Mouse (Mus musculus) lung, postnatal 0 days (tissue): ENCODE measurements at regions not wholly inside any gene's neighbourhood (a gene's known extent, or its start where the extent isn't known, plus 50 kb on each side); places are given as distances from the start of the nearest gene placed in this dataset.

Source experiments
- ATAC-seq: fragments of 200-750 bp; cut with Nextera tagmentation; 2 replicates; pipeline ENCODE4 v1.8.0; 2017; ENCODE audit warnings: moderate library complexity
- DNase-seq: peaks from one replicate; pipeline ENCODE4 v3.0.0-alpha.2; 2016; ENCODE audit warnings: low spot score
- H3K27ac ChIP-seq: fragments of 300-500 bp; sonication (generic); 2 replicates; pipeline ENCODE4 v1.5.1; 2014; ENCODE audit warnings: antibody characterized with exemption, mild to moderate bottlenecking, low read length, mixed read lengths
- H3K27me3 ChIP-seq: fragments of 300-500 bp; sonication (generic); replicated peaks from 2 replicates; pipeline ENCODE4 v1.6.1; 2014; ENCODE audit warnings: low read length, mixed read lengths; ENCODE audit not compliant: insufficient read depth
- H3K36me3 ChIP-seq: fragments of 300-500 bp; sonication (generic); 2 replicates; pipeline ENCODE4 v1.6.1; 2014; ENCODE audit warnings: low read length, mixed read lengths; ENCODE audit not compliant: insufficient read depth
- H3K4me1 ChIP-seq: fragments of 300-500 bp; sonication (generic); 2 replicates; pipeline ENCODE4 v1.6.1; 2014; ENCODE audit warnings: antibody characterized with exemption, low read depth, low read length, mixed read lengths; ENCODE audit not compliant: insufficient read depth
- H3K4me2 ChIP-seq: fragments of 300-500 bp; sonication (generic); replicated peaks from 2 replicates; pipeline ENCODE4 v1.6.1; 2014; ENCODE audit warnings: low read depth, mild to moderate bottlenecking, low read length, moderate library complexity, mixed read lengths
- H3K4me3 ChIP-seq: fragments of 300-500 bp; sonication (generic); 2 replicates; pipeline ENCODE4 v1.5.1; 2014; ENCODE audit warnings: low read depth, low read length
- H3K9ac ChIP-seq: fragments of 300-500 bp; sonication (generic); replicated peaks from 2 replicates; pipeline ENCODE4 v1.6.1; 2014; ENCODE audit warnings: low read depth, mild to moderate bottlenecking
- H3K9me3 ChIP-seq: fragments of 300-500 bp; sonication (generic); 2 replicates; pipeline ENCODE4 v1.6.1; 2016; ENCODE audit warnings: low read length, mixed read lengths
- CTCF ChIP-seq: IDR thresholded peaks from 2 replicates; pipeline ENCODE4 v1.5.1; 2016; ENCODE audit warnings: antibody characterized with exemption, mild to moderate bottlenecking
- EP300 ChIP-seq: IDR thresholded peaks from 2 replicates; pipeline ENCODE4 v1.6.1; 2016; ENCODE audit warnings: antibody characterized with exemption, mild to moderate bottlenecking, control low read depth
- WGBS: fragments of 180-500 bp; shearing (Covaris S2); extraction: QIAGEN DNeasy Blood & Tissue Kit; methylation state at CpG from one replicate; pipeline ENCODE4 v1.1.7; 2014; 5-methylcytosine and 5-hydroxymethylcytosine counted together

DNA sequence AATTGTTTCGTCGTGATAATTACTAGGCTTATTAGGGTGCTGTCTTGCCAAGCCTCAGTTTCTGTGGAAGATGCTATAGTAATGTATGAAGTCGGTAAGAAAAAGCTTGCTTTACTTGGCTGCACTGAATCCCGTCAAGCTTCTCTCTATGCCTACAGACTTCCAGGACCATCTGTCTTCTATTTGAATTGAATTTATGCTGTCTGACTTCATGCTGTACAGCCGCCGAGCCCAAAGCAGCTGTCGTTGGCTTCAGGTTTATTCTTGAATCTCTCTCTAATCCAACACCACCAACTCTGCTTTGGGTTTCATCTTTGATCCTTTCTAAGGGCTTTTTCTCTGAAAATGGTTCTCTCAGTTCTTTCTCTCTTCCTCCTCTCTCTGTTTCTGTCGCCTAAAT is 227.4 kb upstream of the Cnr1 start:
- Histone ChIP-seq H3K27me3 (no peaks in the 10 kb centered on the region), H3K4me1 (no peaks in the 10 kb centered on the region), H3K9ac (no peak overlapping the region), H3K36me3 (no peaks in the 10 kb centered on the region), H3K9me3 (no peaks in the 10 kb centered on the region), H3K4me2 (no peak overlapping the region), H3K27ac (no peak overlapping the region), H3K4me3 (no peak overlapping the region)
- no peak for DNase-seq
- ATAC-seq = no peak
- WGBS = 85% methylated on average over 8 of the region's 8 CpGs
- TF ChIP-seq CTCF (no peak), EP300 (no peak)

DNA sequence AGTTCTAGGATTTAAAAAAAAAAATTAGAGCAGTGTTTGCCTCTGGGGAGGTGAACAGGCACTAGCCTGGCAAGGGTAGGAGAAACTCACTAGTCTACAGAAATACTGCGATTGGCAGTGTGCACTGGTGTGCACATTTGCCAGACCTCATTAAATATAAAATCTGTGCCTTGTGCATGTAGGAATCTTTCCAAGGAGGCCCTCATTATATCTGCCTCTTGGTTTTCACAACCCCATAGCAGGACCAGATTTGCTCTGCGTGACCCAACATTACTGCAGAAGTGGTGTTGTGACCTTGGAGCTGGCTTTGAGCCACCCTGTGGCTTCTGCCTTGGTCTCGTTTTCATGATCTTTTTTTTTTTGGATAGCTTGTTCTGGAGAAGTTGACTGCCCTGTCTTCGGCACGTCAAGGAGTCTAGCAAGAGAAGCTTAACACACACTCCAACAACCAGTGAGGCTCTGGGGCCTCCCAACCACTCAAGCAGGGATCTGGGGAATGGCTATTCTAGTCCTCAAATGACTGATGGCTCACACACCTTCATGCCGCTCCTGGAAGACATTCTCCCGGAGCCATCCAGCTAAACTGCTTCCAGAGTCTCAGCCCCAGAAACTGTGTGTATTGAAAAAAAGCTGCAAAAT is 222.2 kb upstream of the Cnr1 start:
- TF ChIP-seq CTCF = no peak
- TF ChIP-seq EP300 = no peak
- no peaks in the 10 kb centered on the region for H3K36me3 ChIP-seq
- H3K9ac ChIP-seq = no peak overlapping the region
- H3K9me3 ChIP-seq = no peaks in the 10 kb centered on the region
- WGBS = 62% methylated on average over 7 of the region's 7 CpGs
- no peaks in the 10 kb centered on the region for H3K27me3 ChIP-seq
- no peak overlapping the region for H3K4me3 ChIP-seq
- no peak for DNase-seq
- H3K4me1 ChIP-seq = no peaks in the 10 kb centered on the region
- H3K27ac ChIP-seq = no peak overlapping the region
- no peak overlapping the region for H3K4me2 ChIP-seq
- ATAC-seq = no peak

DNA sequence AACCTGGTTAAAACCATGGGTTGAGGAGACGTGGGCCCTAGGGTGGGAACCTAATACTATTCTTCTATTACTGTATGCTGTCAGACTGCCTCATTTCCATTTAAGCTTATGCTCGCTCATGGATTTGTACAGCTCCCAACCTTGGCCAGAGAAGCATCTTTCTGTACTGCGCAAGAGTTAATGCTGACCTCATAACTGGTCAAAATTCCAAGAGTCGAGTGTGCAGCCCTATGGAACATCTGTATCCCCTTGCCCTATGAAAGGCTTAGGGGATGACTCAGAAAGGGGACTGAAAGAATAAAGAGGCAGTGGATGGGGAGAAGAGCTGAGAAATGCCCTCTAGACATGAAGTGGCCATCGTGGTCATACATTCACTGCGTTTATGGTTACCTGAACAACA is 218.7 kb upstream of the Cnr1 start:
- Histone ChIP-seq H3K4me1 (no peaks in the 10 kb centered on the region), H3K27ac (no peak overlapping the region), H3K36me3 (no peaks in the 10 kb centered on the region), H3K9me3 (no peaks in the 10 kb centered on the region), H3K9ac (no peak overlapping the region), H3K27me3 (no peaks in the 10 kb centered on the region), H3K4me2 (no peak overlapping the region), H3K4me3 (no peak overlapping the region)
- ATAC-seq (peak; percentile 57), DNase-seq (peak; percentile 42)
- WGBS = 78% methylated on average over 6 of the region's 6 CpGs
- TF ChIP-seq CTCF (no peak), EP300 (no peak)

DNA sequence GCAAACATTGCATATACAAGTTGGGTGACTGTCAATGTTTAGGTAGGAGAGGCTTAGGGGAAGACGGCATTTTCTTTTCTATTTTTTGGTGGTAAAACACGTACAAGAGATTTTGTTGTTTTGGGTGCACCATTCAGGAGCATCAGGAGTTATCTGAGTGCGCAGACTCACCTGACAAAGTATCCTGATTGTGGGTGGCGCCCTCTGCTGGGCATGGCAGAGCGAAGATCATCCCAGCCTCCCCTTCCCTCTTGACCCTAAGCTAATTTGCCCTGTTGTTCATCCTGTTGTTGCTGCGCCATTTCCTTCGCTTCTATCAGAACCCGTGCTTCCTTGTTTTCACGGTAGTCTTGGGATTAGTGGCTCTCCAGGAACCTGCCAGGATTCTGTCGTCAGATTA is 217.6 kb upstream of the Cnr1 start:
- H3K9ac ChIP-seq = no peak overlapping the region
- no peak overlapping the region for H3K4me2 ChIP-seq
- H3K36me3 ChIP-seq = no peaks in the 10 kb centered on the region
- DNase-seq (no peak), ATAC-seq (no peak)
- TF ChIP-seq CTCF = peak; percentile 46
- TF ChIP-seq EP300 = no peak
- H3K4me3 ChIP-seq = no peak overlapping the region
- no peaks in the 10 kb centered on the region for H3K27me3 ChIP-seq
- H3K4me1 ChIP-seq = no peaks in the 10 kb centered on the region
- H3K9me3 ChIP-seq = no peaks in the 10 kb centered on the region
- 60% methylated on average over 10 of the region's 10 CpGs for WGBS
- no peak overlapping the region for H3K27ac ChIP-seq

DNA sequence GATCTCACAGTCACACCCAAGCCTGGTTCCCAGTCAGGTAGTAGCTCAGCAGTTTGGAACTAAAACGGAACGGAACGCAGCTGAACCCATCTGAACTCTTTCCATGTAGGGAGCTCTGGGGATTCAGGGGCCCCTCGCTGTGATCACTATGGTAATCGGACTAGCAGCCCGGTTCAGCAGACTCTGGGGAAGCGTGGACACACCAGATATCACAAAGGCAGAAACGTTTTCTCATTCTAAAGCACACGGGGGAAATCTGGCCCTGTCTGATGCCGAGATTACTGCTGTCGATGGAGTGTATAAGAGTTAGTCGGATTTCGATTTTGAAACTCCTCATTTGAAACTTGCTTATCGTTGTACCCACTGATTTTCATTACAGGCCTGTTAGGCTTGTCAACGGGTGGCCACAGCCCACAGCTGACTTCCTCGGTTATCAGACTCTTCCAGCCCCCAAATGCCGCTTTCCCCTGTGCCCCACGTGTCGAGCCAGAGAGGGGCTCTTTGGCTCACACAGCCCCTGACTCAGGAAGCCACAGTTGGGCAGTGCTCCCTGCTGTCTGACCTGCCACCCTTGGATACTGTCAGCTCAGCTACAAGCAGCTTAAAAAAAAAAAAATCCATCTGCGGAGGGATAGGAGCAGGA is 207.8 kb upstream of the Cnr1 start:
- no peak for DNase-seq
- Histone ChIP-seq H3K4me3 (no peak overlapping the region), H3K27me3 (no peaks in the 10 kb centered on the region), H3K27ac (no peak overlapping the region), H3K36me3 (no peaks in the 10 kb centered on the region), H3K9ac (no peak overlapping the region), H3K4me1 (no peaks in the 10 kb centered on the region), H3K4me2 (0 out of 2 replicates have a peak overlapping the region, but pooled peaks have one; percentile 3), H3K9me3 (no peaks in the 10 kb centered on the region)
- TF ChIP-seq EP300 (no peak), CTCF (no peak)
- ATAC-seq = no peak
- WGBS = 44% methylated on average over 20 of the region's 20 CpGs

DNA sequence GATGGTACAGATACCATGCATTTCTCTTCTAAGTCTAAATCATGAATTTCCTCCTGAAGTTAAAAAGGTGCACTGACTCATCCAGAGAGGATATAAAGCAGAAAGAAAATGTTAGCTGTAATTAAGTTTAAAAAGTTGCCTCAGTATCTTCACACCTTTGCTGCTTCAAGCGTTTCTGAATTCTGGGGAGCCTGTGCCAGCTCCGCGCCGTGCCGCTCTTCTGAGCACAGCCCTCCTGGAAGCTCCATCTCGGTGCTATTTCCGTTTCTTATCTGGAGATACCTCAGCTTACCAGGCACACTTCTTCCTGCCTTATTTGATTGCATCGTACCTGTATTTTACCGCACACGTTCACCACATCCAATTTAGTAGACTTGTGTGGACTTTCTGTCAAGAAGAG is 203.4 kb upstream of the Cnr1 start:
- no peak overlapping the region for H3K9ac ChIP-seq
- no peaks in the 10 kb centered on the region for H3K27me3 ChIP-seq
- no peaks in the 10 kb centered on the region for H3K4me1 ChIP-seq
- no peak for TF ChIP-seq CTCF
- no peak for TF ChIP-seq EP300
- no peak for ATAC-seq
- no peaks in the 10 kb centered on the region for H3K36me3 ChIP-seq
- no peaks in the 10 kb centered on the region for H3K9me3 ChIP-seq
- H3K4me3 ChIP-seq = no peak overlapping the region
- no peak for DNase-seq
- no peak overlapping the region for H3K27ac ChIP-seq
- WGBS = 89% methylated on average over 10 of the region's 10 CpGs
- no peak overlapping the region for H3K4me2 ChIP-seq
